Mouse (Mus musculus): Measurements from ENCODE around the gene Kras. TPM values are rescaled to one million over a fixed set of nuclear protein-coding genes. Genes with fewer than 3 reads are reported as not detected.

The Kras gene
- polyA plus RNA-seq, 1 experiment: 101 TPM

DNA sequence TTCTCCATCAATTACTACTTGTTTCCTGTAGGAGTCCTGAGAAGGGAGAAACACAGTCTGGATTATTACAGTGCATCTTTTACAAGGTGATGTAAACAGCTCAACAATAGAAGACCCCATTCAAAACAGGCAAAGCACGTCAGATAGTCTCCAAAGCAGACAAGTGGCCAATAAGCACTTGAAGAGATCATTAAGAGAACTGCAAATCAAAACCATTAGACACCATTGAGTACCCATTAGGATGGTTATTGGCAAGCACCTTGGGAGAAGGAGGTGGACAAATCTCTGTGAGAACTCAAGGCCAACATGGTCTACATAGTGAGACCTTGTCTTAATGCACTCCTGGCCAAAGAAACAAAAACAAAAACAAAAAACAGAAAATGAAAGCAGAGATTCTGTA, 15.6 kb downstream of the Kras start:
- Histone ChIP-seq H3K36me3 (ENCODE audit: control insufficient read depth, insufficient read depth, low read length, poor library complexity, severe bottlenecking) (peaks cover 16% of the 10 kb centered on the region), H3K4me1 (ENCODE audit: control insufficient read depth, insufficient read depth, low read length) (no peaks in the 10 kb centered on the region), H3K27ac (ENCODE audit: insufficient read depth, low read length) (no peak overlapping the region), H3K9ac (ENCODE audit: low read depth, poor library complexity, severe bottlenecking) (no peak overlapping the region), H3K4me3 (ENCODE audit: low read depth, low read length) (no peak overlapping the region), H3K9me3 (replicated peaks; ENCODE audit: control insufficient read depth, insufficient read depth, low read length, poor library complexity, severe bottlenecking) (no peaks in the 10 kb centered on the region), H3K27me3 (ENCODE audit: control insufficient read depth, insufficient read depth, low read length, poor library complexity, severe bottlenecking) (no peaks in the 10 kb centered on the region)
- TF ChIP-seq EP300 (IDR thresholded peaks at IDR 0.05; ENCODE audit: insufficient read depth, low read depth, low read length) (no peak), POLR2A (IDR thresholded peaks at IDR 0.05; ENCODE audit: insufficient read depth, low read length) (no peak), CTCF (IDR thresholded peaks at IDR 0.05; ENCODE audit: low read depth, low read length) (no peak)

DNA sequence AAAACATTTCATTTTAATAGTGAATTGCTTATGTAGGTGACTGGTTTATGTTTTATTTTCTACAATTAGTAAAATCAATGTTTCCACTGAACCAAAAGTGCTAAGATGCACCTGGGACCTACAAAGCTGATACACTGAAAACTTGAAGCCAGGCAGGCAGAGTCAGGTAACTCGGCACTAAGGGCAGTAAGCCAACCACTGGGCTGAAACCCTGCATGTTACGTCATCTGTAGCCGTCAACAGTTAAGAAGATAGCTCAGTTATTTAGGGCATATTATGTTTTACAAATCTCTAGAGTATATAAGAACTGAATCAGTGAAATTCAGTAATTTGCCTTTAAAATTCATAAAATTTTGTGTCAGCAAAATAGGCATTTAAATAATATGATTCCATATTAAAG, 23.7 kb downstream of the Kras start:
- Histone ChIP-seq H3K36me3 (ENCODE audit: control insufficient read depth, insufficient read depth, low read length, poor library complexity, severe bottlenecking) (peaks cover 10% of the 10 kb centered on the region), H3K9me3 (replicated peaks; ENCODE audit: control insufficient read depth, insufficient read depth, low read length, poor library complexity, severe bottlenecking) (no peaks in the 10 kb centered on the region), H3K4me1 (ENCODE audit: control insufficient read depth, insufficient read depth, low read length) (no peaks in the 10 kb centered on the region), H3K9ac (ENCODE audit: low read depth, poor library complexity, severe bottlenecking) (no peak overlapping the region), H3K27me3 (ENCODE audit: control insufficient read depth, insufficient read depth, low read length, poor library complexity, severe bottlenecking) (no peaks in the 10 kb centered on the region), H3K4me3 (ENCODE audit: low read depth, low read length) (no peak overlapping the region), H3K27ac (ENCODE audit: insufficient read depth, low read length) (no peak overlapping the region)
- TF ChIP-seq CTCF (IDR thresholded peaks at IDR 0.05; ENCODE audit: low read depth, low read length) (no peak), EP300 (IDR thresholded peaks at IDR 0.05; ENCODE audit: insufficient read depth, low read depth, low read length) (no peak), POLR2A (IDR thresholded peaks at IDR 0.05; ENCODE audit: insufficient read depth, low read length) (no peak)

DNA sequence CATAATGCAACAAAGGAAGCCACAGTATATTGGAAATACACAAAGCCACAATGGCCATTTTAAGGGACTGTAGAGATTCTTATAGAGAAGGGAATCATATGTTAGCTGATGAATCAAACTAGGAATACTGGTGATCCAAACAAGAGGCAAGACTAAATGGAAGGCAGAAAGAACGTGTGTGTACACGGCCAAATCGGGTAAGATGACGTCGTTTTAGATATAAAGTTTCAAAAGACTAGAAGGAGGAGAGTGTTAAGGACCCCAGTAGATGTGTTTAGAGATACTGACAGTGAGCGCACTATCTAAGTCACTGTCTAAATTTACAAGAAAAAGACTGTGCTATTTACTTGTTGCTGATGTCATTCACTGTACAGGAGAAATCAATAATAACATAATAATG, 25.8 kb downstream of the Kras start:
- Histone ChIP-seq H3K9me3 (replicated peaks; ENCODE audit: control insufficient read depth, insufficient read depth, low read length, poor library complexity, severe bottlenecking) (no peaks in the 10 kb centered on the region), H3K4me1 (ENCODE audit: control insufficient read depth, insufficient read depth, low read length) (no peaks in the 10 kb centered on the region), H3K27ac (ENCODE audit: insufficient read depth, low read length) (no peak overlapping the region), H3K4me3 (ENCODE audit: low read depth, low read length) (no peak overlapping the region), H3K36me3 (ENCODE audit: control insufficient read depth, insufficient read depth, low read length, poor library complexity, severe bottlenecking) (peaks cover 9% of the 10 kb centered on the region), H3K27me3 (ENCODE audit: control insufficient read depth, insufficient read depth, low read length, poor library complexity, severe bottlenecking) (no peaks in the 10 kb centered on the region), H3K9ac (ENCODE audit: low read depth, poor library complexity, severe bottlenecking) (no peak overlapping the region)
- TF ChIP-seq EP300 (IDR thresholded peaks at IDR 0.05; ENCODE audit: insufficient read depth, low read depth, low read length) (no peak), CTCF (IDR thresholded peaks at IDR 0.05; ENCODE audit: low read depth, low read length) (no peak)

DNA sequence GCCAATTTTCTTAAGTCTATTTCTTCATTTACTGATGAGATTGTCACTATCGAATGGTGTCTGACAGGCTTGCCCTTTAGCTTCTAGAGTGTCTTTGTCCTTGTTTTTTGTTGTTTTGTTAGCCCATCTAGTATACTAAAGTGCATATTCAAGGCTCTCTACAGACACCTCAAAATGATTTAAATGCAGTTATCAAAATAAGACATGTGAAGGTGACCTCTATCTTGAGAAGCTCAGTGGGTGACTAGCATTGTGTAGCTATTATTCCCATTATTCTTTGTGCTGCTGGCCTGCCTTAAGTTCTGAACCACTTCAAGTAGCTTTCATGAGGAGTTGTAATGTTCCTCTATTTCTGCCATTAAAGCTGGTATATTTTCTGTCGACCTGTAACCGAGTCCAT, 34.2 kb downstream of the Kras start:
- H3K36me3 ChIP-seq (ENCODE audit: control insufficient read depth, insufficient read depth, low read length, poor library complexity, severe bottlenecking): peaks cover 20% of the 10 kb centered on the region
- H3K27ac ChIP-seq (ENCODE audit: insufficient read depth, low read length): no peak overlapping the region
- H3K9me3 ChIP-seq (replicated peaks; ENCODE audit: control insufficient read depth, insufficient read depth, low read length, poor library complexity, severe bottlenecking): no peaks in the 10 kb centered on the region
- no peak overlapping the region for H3K9ac ChIP-seq (ENCODE audit: low read depth, poor library complexity, severe bottlenecking)
- H3K27me3 ChIP-seq (ENCODE audit: control insufficient read depth, insufficient read depth, low read length, poor library complexity, severe bottlenecking): no peaks in the 10 kb centered on the region
- no peak for TF ChIP-seq POLR2A (IDR thresholded peaks at IDR 0.05; ENCODE audit: insufficient read depth, low read length)
- TF ChIP-seq CTCF (IDR thresholded peaks at IDR 0.05; ENCODE audit: low read depth, low read length): no peak
- TF ChIP-seq EP300 (IDR thresholded peaks at IDR 0.05; ENCODE audit: insufficient read depth, low read depth, low read length): no peak
- no peak overlapping the region for H3K4me3 ChIP-seq (ENCODE audit: low read depth, low read length)
- H3K4me1 ChIP-seq (ENCODE audit: control insufficient read depth, insufficient read depth, low read length): no peaks in the 10 kb centered on the region

DNA sequence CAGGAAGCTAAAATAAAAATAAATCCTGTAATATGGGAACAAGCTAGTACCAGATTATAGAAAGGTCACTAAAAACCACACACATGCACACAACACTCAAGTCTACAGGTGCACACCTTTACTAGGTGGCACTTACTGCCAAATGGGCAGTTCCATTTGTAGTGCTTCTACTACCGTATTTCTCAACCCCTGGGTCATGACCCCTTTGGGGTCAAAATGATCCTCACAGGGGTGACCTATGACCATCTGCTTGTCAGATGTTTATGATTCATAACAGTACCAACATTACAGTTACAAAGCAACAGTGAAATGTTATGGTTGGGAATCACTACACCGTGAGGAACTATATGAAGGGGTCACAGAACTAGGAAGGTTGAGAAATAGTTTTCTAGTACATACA, 36.1 kb downstream of the Kras start:
- Histone ChIP-seq H3K27me3 (ENCODE audit: control insufficient read depth, insufficient read depth, low read length, poor library complexity, severe bottlenecking) (no peaks in the 10 kb centered on the region), H3K27ac (ENCODE audit: insufficient read depth, low read length) (no peak overlapping the region), H3K9me3 (replicated peaks; ENCODE audit: control insufficient read depth, insufficient read depth, low read length, poor library complexity, severe bottlenecking) (no peaks in the 10 kb centered on the region), H3K4me1 (ENCODE audit: control insufficient read depth, insufficient read depth, low read length) (no peaks in the 10 kb centered on the region), H3K9ac (ENCODE audit: low read depth, poor library complexity, severe bottlenecking) (no peak overlapping the region), H3K36me3 (ENCODE audit: control insufficient read depth, insufficient read depth, low read length, poor library complexity, severe bottlenecking) (peaks cover 13% of the 10 kb centered on the region), H3K4me3 (ENCODE audit: low read depth, low read length) (no peak overlapping the region)
- TF ChIP-seq CTCF (IDR thresholded peaks at IDR 0.05; ENCODE audit: low read depth, low read length): no peak

DNA sequence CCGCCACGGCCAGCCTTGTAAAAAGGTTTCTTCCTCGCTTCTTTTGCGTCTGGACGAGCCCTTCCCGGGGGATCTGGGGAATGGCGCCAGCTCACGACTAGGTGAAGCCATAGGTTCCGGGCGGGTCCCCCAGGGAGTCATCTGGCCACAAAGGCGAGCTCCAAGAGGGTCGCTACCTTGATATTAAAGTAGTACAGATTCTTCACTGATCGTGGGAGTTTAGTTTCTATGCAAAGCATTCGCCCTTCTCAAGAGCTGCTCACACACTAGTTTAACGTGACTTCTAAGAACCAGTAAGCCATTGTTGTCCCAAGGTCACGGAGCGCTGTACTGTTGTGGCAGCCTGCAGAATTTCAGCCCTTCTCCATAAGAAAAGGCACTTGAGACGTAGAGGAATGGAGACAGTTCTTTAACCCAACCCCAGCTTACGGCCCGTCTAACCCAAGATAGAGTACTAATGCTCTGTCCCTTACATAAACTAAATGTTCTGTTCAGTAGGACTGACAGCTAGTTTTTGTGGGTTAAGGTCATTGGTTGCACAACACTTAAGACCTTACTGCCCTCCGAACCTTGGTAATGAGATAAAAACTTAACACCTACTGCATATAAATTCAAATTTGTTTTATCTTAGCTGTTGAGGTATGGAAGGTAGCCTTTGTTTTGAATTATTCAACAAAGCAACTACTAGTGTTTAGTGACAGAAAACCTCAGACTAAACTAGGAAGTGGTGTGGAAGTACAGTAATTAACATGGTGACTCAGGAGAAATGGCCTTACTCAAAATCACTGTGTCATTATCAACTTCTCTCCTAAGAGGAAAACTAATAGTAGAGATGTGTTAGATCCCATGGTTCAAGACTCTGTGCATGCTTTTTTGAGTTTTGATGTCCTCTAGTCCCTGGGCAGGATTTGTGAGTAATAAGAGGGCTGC, 38.4 kb downstream of the Kras start:
- Histone ChIP-seq H3K4me3 (ENCODE audit: low read depth, low read length) (peak overlapping the region; percentile 76), H3K9ac (ENCODE audit: low read depth, poor library complexity, severe bottlenecking) (peak overlapping the region; percentile 69), H3K4me1 (ENCODE audit: control insufficient read depth, insufficient read depth, low read length) (no peaks in the 10 kb centered on the region), H3K27me3 (ENCODE audit: control insufficient read depth, insufficient read depth, low read length, poor library complexity, severe bottlenecking) (no peaks in the 10 kb centered on the region), H3K36me3 (ENCODE audit: control insufficient read depth, insufficient read depth, low read length, poor library complexity, severe bottlenecking) (peaks cover 3% of the 10 kb centered on the region), H3K27ac (ENCODE audit: insufficient read depth, low read length) (peak overlapping the region; percentile 81), H3K9me3 (replicated peaks; ENCODE audit: control insufficient read depth, insufficient read depth, low read length, poor library complexity, severe bottlenecking) (no peaks in the 10 kb centered on the region)
- TF ChIP-seq EP300 (IDR thresholded peaks at IDR 0.05; ENCODE audit: insufficient read depth, low read depth, low read length) (no peak), CTCF (IDR thresholded peaks at IDR 0.05; ENCODE audit: low read depth, low read length) (no peak), POLR2A (IDR thresholded peaks at IDR 0.05; ENCODE audit: insufficient read depth, low read length) (no peak)

All from ES-Bruce4 (cell line).